Mouse (Mus musculus) heart, adult 2 months (tissue): Measurements from ENCODE around the gene Elp4.

ENCODE experiments used
- CTCF ChIP-seq: fragments of 200-600 bp; IDR thresholded peaks from 2 replicates; pipeline ENCODE4 v1.8.1; 2022; ENCODE audit warnings: antibody characterized with exemption, mild to moderate bottlenecking, moderate library complexity
- EP300 ChIP-seq: fragments of 200-500 bp; IDR thresholded peaks from 2 replicates; pipeline ENCODE4 v1.6.1; 2011; ENCODE audit warnings: low read depth, low read length, control low read depth; ENCODE audit not compliant: insufficient read depth
- POLR2A ChIP-seq: fragments of 200-500 bp; IDR thresholded peaks from 2 replicates; pipeline ENCODE4 v1.6.1; 2011; ENCODE audit warnings: mild to moderate bottlenecking, low read depth, low read length, control low read depth; ENCODE audit not compliant: insufficient read depth

DNA sequence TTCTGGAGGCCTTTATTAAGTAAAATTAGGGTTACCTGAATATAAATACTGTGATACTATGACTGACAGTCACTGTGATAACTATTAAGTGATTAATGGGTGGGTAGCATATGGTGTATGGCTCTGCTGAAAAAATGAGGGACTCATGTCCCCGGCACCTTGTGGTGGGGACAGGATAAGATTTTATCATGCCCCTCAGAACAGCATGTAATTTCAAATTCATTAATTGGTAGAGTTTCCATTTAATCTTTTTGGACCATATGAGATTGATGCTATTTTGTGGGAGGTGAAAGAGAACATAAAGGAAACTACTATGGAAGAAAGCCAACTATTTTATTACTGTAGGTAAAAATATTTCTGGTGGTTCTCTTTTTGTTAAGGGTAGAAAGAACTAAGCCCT lies 31.0 kb downstream of the Elp4 start:
- TF ChIP-seq CTCF (no peak), POLR2A (no peak), EP300 (no peak)
